Mouse (Mus musculus) stomach, postnatal 0 days (tissue): ENCODE measurements around the gene Opn3.

Experiments used
- CTCF ChIP-seq: IDR thresholded peaks from 2 replicates; pipeline ENCODE4 v1.5.1; 2016; ENCODE audit warnings: antibody characterized with exemption, low read depth, mild to moderate bottlenecking, moderate library complexity
- EP300 ChIP-seq: optimal IDR thresholded peaks from 2 replicates; pipeline ENCODE3; 2016; ENCODE audit warnings: antibody characterized with exemption

GRCm38 (mm10) chr1:175699375-175699774 lies 6.8 kb upstream of the Opn3 start:
- no peak for TF ChIP-seq CTCF
- no peak for TF ChIP-seq EP300
